Mouse (Mus musculus) C2C12 (cell line): ENCODE measurements at regions not wholly inside any gene's neighbourhood (a gene's known extent, or its start where the extent isn't known, plus 50 kb on each side); places are given as distances from the start of the nearest gene placed in this dataset.

Source experiments
- CTCF ChIP-seq: IDR thresholded peaks from one replicate; pipeline ENCODE4 v1.5.1; 2011; ENCODE audit not compliant: control insufficient read depth, insufficient read depth, insufficient read length
- USF1 ChIP-seq: IDR thresholded peaks from one replicate; pipeline ENCODE4 v1.6.1; 2011; ENCODE audit warnings: low read depth, mild to moderate bottlenecking, control low read depth, moderate library complexity

- TF ChIP-seq USF1 (no peak), CTCF (no peak)
These were observed 626.7 kb downstream of the Slitrk6 start for GRCm38 (mm10) chr14:110128265-110128664.
